Mouse (Mus musculus) midbrain, embryonic 13.5 days (tissue): ENCODE data around the gene Oxct1. TPM values are rescaled to one million over a fixed set of nuclear protein-coding genes. Genes with fewer than 3 reads are reported as not detected.
A peak's percentile ranks its signal among the peaks of the same experiment; 100 is the strongest.

Experiments
- ATAC-seq: fragments of 200-750 bp; cut with Nextera tagmentation; 2 replicates; pipeline ENCODE4 v1.8.0; 2017; ENCODE audit warnings: mild to moderate bottlenecking, moderate TSS enrichment, moderate library complexity
- H3K27ac ChIP-seq: fragments of 300-500 bp; sonication (generic); 2 replicates; pipeline ENCODE4 v1.5.1; 2015; ENCODE audit warnings: inconsistent platforms, mild to moderate bottlenecking, moderate library complexity
- H3K27me3 ChIP-seq: fragments of 300-500 bp; sonication (generic); 2 replicates; pipeline ENCODE4 v1.6.1; 2015; ENCODE audit warnings: mild to moderate bottlenecking, inconsistent platforms
- H3K36me3 ChIP-seq: fragments of 300-500 bp; sonication (generic); 2 replicates; pipeline ENCODE4 v1.6.1; 2015; ENCODE audit warnings: mild to moderate bottlenecking, inconsistent platforms
- H3K4me1 ChIP-seq: fragments of 300-500 bp; sonication (generic); replicated peaks from 2 replicates; pipeline ENCODE4 v1.6.1; 2015; ENCODE audit warnings: inconsistent platforms
- H3K4me2 ChIP-seq: fragments of 300-500 bp; sonication (generic); replicated peaks from 2 replicates; pipeline ENCODE4 v1.6.1; 2015; ENCODE audit warnings: moderate library complexity, mild to moderate bottlenecking, inconsistent platforms
- H3K4me3 ChIP-seq: fragments of 300-500 bp; sonication (generic); replicated peaks from 2 replicates; pipeline ENCODE4 v1.5.1; 2015; ENCODE audit warnings: mild to moderate bottlenecking, inconsistent platforms
- H3K9ac ChIP-seq: fragments of 300-500 bp; sonication (generic); replicated peaks from 2 replicates; pipeline ENCODE4 v1.6.1; 2015; ENCODE audit warnings: mild to moderate bottlenecking, inconsistent platforms
- H3K9me3 ChIP-seq: fragments of 300-500 bp; sonication (generic); 2 replicates; pipeline ENCODE4 v1.6.1; 2016; ENCODE audit warnings: mild to moderate bottlenecking, inconsistent platforms
- WGBS: fragments of 180-500 bp; shearing (Covaris S2); methylation state at CpG from one replicate; pipeline ENCODE4 v1.1.7; 2015; 5-methylcytosine and 5-hydroxymethylcytosine counted together
- polyA plus RNA-seq: library from polyadenylated mRNA; unstranded; fragments of >200 nt; fragmentation: Nextera tagmentation; extraction: Ambion mirVana; gene quantifications from 2 replicates; pipeline ENCODE4 v1.2.1, GENCODE M21; 2015

Oxct1 gene
- polyA plus RNA-seq, 1 experiment from 2014 or later = 211 TPM

DNA sequence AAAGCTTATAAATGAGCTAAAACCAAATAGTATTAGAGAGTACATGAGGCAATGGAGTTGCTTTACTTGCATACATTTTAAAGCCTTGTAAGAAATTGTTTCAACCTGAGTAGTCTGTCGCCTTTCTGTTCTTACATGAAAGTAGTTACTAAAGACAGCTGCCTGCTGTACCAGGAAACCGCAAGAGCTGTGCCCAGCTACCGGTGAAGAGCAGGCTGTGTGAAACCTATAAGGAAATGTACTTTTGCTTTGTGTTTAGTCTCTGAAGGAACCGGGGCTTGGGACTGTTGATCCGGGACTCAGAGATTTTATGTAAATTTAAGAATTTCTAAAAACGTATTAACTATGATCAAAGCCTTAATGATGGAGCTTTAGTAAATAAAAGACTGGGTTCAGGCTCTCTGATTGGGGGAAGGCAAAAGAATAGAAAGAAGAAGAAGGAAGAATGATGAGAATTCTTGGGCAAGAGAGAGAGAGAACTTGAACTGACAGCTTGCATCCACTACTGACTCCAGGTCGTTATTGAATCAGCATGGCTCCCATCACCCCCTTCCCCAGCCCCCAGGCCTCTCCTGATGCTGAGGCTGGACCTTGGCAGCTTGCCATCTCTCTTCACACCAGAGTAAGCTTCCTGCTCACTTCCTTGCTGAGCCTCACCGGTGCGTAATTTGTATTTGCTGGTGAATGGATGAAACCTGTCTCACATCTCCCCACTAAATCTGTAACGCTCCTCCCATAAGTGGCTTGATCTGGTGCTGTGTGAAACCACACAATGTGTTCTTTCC lies 59.6 kb downstream of the Oxct1 start:
- no peak overlapping the region for H3K27ac ChIP-seq
- WGBS = 77% methylated on average over 10 of the region's 10 CpGs
- H3K4me3 ChIP-seq = no peak overlapping the region
- H3K9me3 ChIP-seq = no peaks in the 10 kb centered on the region
- no peak overlapping the region for H3K4me2 ChIP-seq
- H3K4me1 ChIP-seq = peaks cover 9% of the 10 kb centered on the region; the same call in 1 of the 2 replicates
- H3K36me3 ChIP-seq = no peaks in the 10 kb centered on the region
- H3K9ac ChIP-seq = no peak overlapping the region
- H3K27me3 ChIP-seq = no peaks in the 10 kb centered on the region
- ATAC-seq = 0 out of 2 replicates have a peak, but pooled peaks have one; percentile 32

DNA sequence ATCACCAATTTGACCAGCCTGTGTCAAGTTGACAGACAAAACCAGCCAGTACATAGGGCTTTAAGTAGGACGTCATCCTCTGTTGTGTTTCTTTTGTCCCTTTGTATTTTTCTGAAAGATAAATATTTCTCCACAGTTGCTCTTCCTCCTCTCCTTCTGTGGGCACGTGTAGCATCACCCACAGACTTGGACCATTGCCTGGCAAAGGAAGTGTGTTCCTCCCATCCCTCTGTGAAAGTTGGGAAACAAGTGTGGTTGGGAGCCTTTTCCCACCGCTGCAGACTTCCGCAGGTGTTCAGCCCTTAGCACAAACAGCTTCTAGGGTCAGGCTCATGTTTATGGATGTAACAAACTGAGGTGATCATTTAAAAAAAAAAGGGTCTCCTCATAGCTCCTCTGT lies 61.3 kb downstream of the Oxct1 start:
- H3K4me2 ChIP-seq = no peak overlapping the region
- ATAC-seq = no peak
- H3K9ac ChIP-seq = no peak overlapping the region
- H3K4me3 ChIP-seq = no peak overlapping the region
- H3K27me3 ChIP-seq = no peaks in the 10 kb centered on the region
- no peak overlapping the region for H3K27ac ChIP-seq
- H3K9me3 ChIP-seq = no peaks in the 10 kb centered on the region
- H3K4me1 ChIP-seq = peaks cover 9% of the 10 kb centered on the region; the same call in 1 of the 2 replicates
- WGBS = 74% methylated on average over 4 of the region's 4 CpGs
- H3K36me3 ChIP-seq = peaks cover 13% of the 10 kb centered on the region

DNA sequence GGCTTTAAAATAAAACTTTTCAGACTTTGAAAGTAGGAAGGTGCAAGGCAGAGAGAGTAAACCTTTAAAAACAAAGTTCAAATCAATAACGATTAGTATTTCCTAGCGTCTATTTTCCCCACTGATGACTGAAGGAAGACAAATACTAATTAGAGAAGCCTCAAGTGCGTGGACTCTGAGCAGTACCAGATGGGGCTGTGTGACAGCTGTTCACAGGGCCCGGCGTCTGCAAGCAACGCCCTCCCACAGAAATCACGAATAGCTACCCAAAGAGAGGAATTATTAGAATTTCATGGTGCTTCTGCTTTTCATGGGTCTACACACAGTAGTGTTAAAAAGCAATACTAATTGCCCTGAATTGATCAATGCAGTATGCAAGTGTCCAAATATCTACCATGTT lies 61.7 kb downstream of the Oxct1 start:
- Histone ChIP-seq H3K9me3 (no peaks in the 10 kb centered on the region), H3K4me2 (no peak overlapping the region), H3K27me3 (no peaks in the 10 kb centered on the region), H3K36me3 (peaks cover 14% of the 10 kb centered on the region), H3K27ac (no peak overlapping the region), H3K4me1 (peaks cover 9% of the 10 kb centered on the region; the same call in 1 of the 2 replicates), H3K4me3 (no peak overlapping the region), H3K9ac (no peak overlapping the region)
- WGBS = 46% methylated on average over 7 of the region's 7 CpGs
- peak; percentile 72 for ATAC-seq

DNA sequence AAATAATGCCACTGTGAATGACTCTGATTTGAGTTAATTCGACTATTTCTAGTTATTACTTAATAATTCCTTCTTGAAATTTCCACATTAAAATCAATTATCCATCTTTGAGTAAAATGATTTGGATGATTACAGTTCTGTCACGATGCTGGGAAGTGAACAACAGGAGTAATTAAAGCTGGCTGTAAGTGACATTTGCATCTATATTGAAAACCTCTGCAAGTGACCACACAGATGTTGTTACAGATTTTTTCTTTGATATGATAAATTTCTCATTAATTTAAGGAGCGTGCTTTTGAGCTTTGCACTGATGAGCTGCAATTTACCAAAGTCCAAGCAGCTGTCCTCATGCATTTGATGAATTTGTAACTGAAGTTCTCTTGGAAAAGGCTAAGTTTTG lies 64.4 kb downstream of the Oxct1 start:
- Histone ChIP-seq H3K4me2 (no peak overlapping the region), H3K4me1 (peaks cover 9% of the 10 kb centered on the region; the same call in 1 of the 2 replicates), H3K9ac (no peak overlapping the region), H3K27me3 (no peaks in the 10 kb centered on the region), H3K36me3 (peaks cover 18% of the 10 kb centered on the region), H3K4me3 (no peak overlapping the region), H3K27ac (no peak overlapping the region), H3K9me3 (no peaks in the 10 kb centered on the region)
- WGBS = 73% methylated on average over 3 of the region's 3 CpGs
- no peak for ATAC-seq

DNA sequence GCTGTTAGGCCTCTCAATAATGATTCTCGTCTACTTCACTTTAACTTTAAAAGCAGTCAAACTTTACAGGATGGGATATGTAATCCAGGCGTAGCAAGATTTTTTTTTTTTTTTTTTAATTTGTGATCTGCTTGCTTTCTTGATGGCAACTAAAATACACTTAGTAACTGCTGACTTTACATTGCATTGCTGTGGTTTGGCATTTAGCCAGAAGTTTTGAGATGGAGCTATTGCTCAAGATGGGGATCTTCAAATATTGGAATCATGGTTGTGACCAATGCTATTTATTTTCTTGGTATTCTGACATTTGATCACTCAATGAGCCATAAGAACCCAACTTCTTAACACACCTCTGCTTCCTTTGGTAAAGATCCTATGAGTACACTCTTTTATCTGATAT lies 66.4 kb downstream of the Oxct1 start:
- H3K4me2 ChIP-seq = no peak overlapping the region
- H3K36me3 ChIP-seq = peaks cover 18% of the 10 kb centered on the region
- H3K27me3 ChIP-seq = no peaks in the 10 kb centered on the region
- ATAC-seq = no peak
- no peak overlapping the region for H3K27ac ChIP-seq
- 94% methylated on average over 2 of the region's 2 CpGs for WGBS
- peaks cover 5% of the 10 kb centered on the region; the same call in 1 of the 2 replicates for H3K4me1 ChIP-seq
- no peak overlapping the region for H3K4me3 ChIP-seq
- no peaks in the 10 kb centered on the region for H3K9me3 ChIP-seq
- no peak overlapping the region for H3K9ac ChIP-seq

DNA sequence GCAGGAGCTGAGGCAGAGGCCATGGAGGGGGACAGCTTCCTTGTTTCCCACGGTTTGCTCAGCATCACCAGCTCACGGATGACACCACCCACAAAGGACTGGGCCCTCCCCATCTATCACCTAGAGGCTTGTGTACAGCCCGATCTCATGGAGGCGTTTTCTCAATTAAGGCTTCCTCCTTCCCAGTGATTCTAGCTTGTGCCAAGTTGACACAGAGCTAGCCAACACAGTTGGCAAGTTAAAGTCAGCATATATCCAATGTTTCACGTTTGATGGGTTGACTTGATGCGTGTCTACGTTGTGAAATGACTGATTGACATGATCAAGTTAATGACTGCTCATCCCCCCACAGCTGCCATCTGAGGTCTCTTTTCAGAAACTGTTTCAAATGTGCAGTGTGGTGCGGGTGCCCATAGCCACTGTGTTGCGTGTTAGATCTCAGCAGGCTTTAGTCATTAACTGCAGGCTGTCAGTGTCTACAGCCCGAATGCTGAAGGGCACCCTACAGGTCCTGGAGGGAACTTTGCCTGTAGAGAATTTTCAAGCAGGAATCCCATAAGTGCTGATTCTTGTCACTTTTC lies 74.2 kb downstream of the Oxct1 start:
- Histone ChIP-seq H3K36me3 (peaks cover 36% of the 10 kb centered on the region), H3K4me3 (no peak overlapping the region), H3K27ac (no peak overlapping the region), H3K27me3 (no peaks in the 10 kb centered on the region), H3K9me3 (no peaks in the 10 kb centered on the region), H3K4me2 (no peak overlapping the region), H3K4me1 (no peaks in the 10 kb centered on the region), H3K9ac (no peak overlapping the region)
- ATAC-seq = no peak
- WGBS = 94% methylated on average over 10 of the region's 10 CpGs

DNA sequence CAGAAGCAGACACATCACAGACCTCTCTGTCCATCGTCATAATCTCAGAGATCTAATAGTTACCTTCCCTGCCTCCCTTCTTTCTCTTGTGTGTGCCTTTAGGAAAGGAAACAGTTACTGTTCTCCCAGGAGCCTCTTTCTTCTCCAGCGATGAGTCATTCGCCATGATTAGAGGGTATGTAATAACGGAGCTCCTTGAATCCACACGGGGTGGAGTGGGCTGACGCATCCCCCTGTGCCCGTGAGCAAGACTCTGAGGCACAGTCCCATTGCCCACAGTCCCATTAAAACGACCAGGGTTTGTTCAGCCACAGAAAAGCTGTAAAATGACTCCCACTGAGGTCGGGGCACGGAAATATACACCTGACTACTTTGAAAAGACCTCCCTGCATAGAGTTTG lies 74.8 kb downstream of the Oxct1 start:
- no peaks in the 10 kb centered on the region for H3K27me3 ChIP-seq
- H3K4me2 ChIP-seq = no peak overlapping the region
- peaks cover 36% of the 10 kb centered on the region for H3K36me3 ChIP-seq
- H3K9ac ChIP-seq = no peak overlapping the region
- H3K9me3 ChIP-seq = no peaks in the 10 kb centered on the region
- H3K4me3 ChIP-seq = no peak overlapping the region
- H3K27ac ChIP-seq = no peak overlapping the region
- WGBS = 91% methylated on average over 10 of the region's 10 CpGs
- ATAC-seq = no peak
- H3K4me1 ChIP-seq = no peaks in the 10 kb centered on the region

DNA sequence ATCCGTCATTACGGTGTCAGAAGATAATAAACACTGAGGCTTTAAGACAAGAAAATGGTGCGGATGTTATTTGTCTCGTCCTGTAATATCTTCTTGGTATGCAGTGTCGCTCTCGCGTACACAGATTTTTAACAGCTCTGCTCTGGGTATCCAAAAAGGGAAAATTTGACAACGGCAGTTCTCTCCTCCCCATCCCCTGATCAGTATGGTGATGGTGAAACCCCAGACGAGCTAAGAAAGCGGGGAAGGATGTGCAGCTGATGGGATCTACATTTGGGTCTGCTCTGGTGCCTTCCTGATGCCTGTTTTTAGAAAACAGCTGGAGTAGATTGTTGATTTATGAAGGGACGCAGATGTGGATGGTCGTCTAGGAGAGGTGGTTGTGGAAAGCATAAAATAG lies 78.1 kb downstream of the Oxct1 start:
- H3K4me2 ChIP-seq = no peak overlapping the region
- no peak overlapping the region for H3K4me3 ChIP-seq
- 94% methylated on average over 12 of the region's 12 CpGs for WGBS
- H3K27ac ChIP-seq = no peak overlapping the region
- H3K4me1 ChIP-seq = no peaks in the 10 kb centered on the region
- peaks cover 32% of the 10 kb centered on the region for H3K36me3 ChIP-seq
- no peak overlapping the region for H3K9ac ChIP-seq
- H3K27me3 ChIP-seq = no peaks in the 10 kb centered on the region
- H3K9me3 ChIP-seq = no peaks in the 10 kb centered on the region
- ATAC-seq = no peak

DNA sequence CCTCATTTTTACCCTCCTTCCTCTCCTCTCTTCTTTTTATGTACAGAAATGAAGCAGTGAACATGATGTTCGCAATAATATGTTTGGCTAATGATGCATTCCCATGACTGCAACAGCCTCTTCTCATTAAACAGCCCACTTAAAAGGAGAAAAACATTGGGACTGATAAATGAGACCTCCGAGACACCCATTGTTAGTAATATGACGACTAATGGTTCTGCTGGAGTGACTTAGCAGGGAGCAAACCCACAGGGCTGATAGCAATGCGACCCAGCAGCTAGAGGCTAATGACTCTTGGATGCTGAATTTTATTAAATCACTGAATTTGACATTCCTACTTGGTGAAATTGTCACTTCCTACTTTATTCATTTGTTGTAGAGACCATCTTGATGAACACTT lies 79.3 kb downstream of the Oxct1 start:
- H3K36me3 ChIP-seq = peaks cover 23% of the 10 kb centered on the region
- H3K4me3 ChIP-seq = no peak overlapping the region
- H3K4me2 ChIP-seq = no peak overlapping the region
- no peaks in the 10 kb centered on the region for H3K4me1 ChIP-seq
- no peaks in the 10 kb centered on the region for H3K27me3 ChIP-seq
- no peak overlapping the region for H3K9ac ChIP-seq
- 66% methylated on average over 4 of the region's 4 CpGs for WGBS
- no peak overlapping the region for H3K27ac ChIP-seq
- no peak for ATAC-seq
- no peaks in the 10 kb centered on the region for H3K9me3 ChIP-seq

DNA sequence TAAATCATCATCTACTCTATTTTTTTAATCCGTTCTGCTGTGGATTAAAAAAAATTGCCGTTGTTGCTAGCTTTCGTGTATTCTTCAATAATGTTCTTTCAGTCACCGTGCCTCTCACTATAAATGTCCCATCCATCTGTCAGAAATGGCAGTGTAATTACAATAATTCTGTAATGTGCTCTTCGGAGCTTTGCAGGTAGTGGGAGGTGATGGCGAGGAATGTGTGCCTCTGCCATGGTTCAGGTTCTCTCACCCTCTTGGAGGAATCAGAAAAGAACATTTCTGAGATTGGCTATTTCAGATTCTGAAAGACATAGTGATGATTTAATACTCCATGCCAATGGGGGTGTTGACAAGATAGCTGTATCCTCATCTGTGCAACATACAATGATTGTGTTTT lies 93.8 kb downstream of the Oxct1 start:
- Histone ChIP-seq H3K4me3 (no peak overlapping the region), H3K27ac (no peak overlapping the region), H3K36me3 (peaks cover 4% of the 10 kb centered on the region; the same call in 1 of the 2 replicates), H3K4me1 (no peaks in the 10 kb centered on the region), H3K9ac (no peak overlapping the region), H3K4me2 (no peak overlapping the region), H3K27me3 (no peaks in the 10 kb centered on the region), H3K9me3 (no peaks in the 10 kb centered on the region)
- WGBS = 94% methylated on average over 6 of the region's 6 CpGs
- ATAC-seq = no peak

DNA sequence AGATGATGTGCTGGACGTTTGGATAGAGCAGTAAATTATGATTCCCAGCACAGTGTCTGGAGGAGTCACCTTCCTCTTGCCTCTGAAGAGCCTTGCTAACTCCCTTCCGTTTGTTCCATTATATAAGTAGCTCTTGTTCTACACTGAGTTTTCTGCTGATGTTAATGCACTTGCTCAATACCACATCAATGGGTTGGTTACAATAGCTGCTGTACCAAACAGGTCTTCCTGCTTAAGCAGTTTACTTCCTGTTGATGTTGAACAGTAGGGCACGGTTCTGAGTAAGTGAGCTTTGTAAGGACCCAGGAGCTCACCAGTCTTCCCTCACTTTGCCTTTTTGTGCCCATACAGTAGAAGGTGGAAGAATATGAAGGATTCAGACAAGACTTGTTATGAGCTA lies 98.5 kb downstream of the Oxct1 start:
- Histone ChIP-seq H3K4me1 (no peaks in the 10 kb centered on the region), H3K9ac (no peak overlapping the region), H3K36me3 (peaks cover 16% of the 10 kb centered on the region), H3K4me2 (no peak overlapping the region), H3K27me3 (no peaks in the 10 kb centered on the region), H3K9me3 (no peaks in the 10 kb centered on the region), H3K4me3 (no peak overlapping the region), H3K27ac (no peak overlapping the region)
- WGBS = 50% methylated on average over 3 of the region's 3 CpGs
- no peak for ATAC-seq

DNA sequence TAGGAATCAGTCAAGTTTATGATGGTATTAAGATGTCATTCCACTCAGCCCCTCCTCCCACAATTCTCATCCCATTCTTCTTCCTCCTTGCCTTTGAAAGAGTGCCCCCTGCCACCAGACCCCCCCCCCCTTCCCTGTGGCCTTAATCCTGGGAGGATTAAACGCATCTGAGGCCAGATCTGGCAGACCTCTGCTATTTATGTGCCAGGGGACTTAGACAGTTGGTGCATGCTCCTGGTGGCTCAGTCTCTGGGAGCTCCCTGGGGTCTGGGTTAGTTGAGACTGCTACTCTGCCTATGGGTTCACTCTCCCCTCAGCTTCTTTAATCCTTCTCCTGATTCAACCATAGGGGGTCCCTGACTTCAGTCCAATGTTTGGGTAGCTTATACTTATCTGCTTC lies 112.3 kb downstream of the Oxct1 start:
- ATAC-seq = peak; percentile 50; the same call in 1 of the 2 replicates

More for the DNA sequence above, 112.3 kb downstream of the Oxct1 start:
- no peak overlapping the region for H3K4me3 ChIP-seq
- H3K9ac ChIP-seq = no peak overlapping the region
- no peak overlapping the region for H3K4me2 ChIP-seq
- 9% methylated on average over 1 of the region's 1 CpGs for WGBS
- H3K4me1 ChIP-seq = 0 out of 2 replicates have a peak, but pooled peaks cover 3% of the 10 kb centered on the region
- no peaks in the 10 kb centered on the region for H3K27me3 ChIP-seq
- H3K9me3 ChIP-seq = no peaks in the 10 kb centered on the region
- no peak overlapping the region for H3K27ac ChIP-seq
- H3K36me3 ChIP-seq = peaks cover 16% of the 10 kb centered on the region; the same call in 1 of the 2 replicates
